Mouse (Mus musculus): ENCODE results near the gene Cmtm4. TPM values are rescaled to one million over a fixed set of nuclear protein-coding genes. Genes with fewer than 3 reads are reported as not detected.

Cmtm4 gene
- polyA plus RNA-seq, 1 experiment from 2014 or later, result 39.8 TPM

DNA sequence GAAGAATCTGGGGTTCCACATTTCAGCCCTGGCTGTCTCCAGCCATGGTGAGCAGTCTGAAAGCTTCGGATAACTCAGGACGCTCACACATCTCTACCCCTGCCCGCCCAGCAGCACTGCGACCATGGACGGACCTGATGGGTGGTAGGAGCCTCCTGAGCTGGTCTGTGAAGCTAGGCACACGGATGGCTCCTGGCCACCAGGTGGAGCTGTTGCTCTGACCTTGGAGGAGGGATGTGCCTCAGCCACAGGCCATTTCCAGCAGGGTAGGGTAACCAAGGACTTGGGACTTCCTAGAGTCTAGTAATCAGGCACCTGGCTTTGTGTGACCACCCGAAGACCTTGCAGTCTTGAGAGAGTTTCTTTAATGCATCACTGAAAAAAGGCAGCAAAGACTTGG is 51.6 kb downstream of the Cmtm4 start:
- DNase-seq (ENCODE audit: low read depth, low spot score) (peak; percentile 48), ATAC-seq (peak; percentile 55)
- in situ Hi-C loops (cut with MboI; ENCODE audit: low pct_unique_long_range_greater_than_20kb), result loop anchor here (5.0 to 25.0 kb wide), 4 partner anchors 58 to 218 kb away; partner anchors contain the start of gene Dync1li2
- POLR2A ChIA-PET, result interaction anchor here (1.0 to 1.4 kb wide), 2 partner anchors 49 to 88 kb away, joined by 3 read pairs; no protein-coding TSS in a partner anchor
- no peak for TF ChIP-seq CTCF (IDR thresholded peaks at IDR 0.05)
- CTCF ChIA-PET, result interaction anchor here (0.6 to 3.7 kb wide), 22 partner anchors 10 to 227 kb away, joined by 3 to 19 read pairs (median 4); partner anchors contain the start of gene Dync1li2
- H3K27me3 ChIP-seq, result no peaks in the 10 kb centered on the region

GRCm38 (mm10) chr8:104342426-104342825 is 53.2 kb downstream of the Cmtm4 start:
- ChIA-PET POLR2A (interaction anchor here (1.2 kb wide), 1 partner anchor 100 kb away, joined by 5 read pairs; the partner anchor contains the start of gene Dync1li2), CTCF (interaction anchor here (0.6 to 3.7 kb wide), 13 partner anchors 9 to 228 kb away, joined by 3 to 19 read pairs (median 4); partner anchors contain the start of gene Dync1li2)
- H3K27me3 ChIP-seq, result no peaks in the 10 kb centered on the region
- ATAC-seq (no peak), DNase-seq (ENCODE audit: low read depth, low spot score) (no peak)
- in situ Hi-C loops (cut with MboI; ENCODE audit: low pct_unique_long_range_greater_than_20kb), result loop anchor here (5.0 to 25.0 kb wide), 4 partner anchors 60 to 220 kb away; partner anchors contain the start of gene Dync1li2
- no peak for TF ChIP-seq CTCF (IDR thresholded peaks at IDR 0.05)

- no peaks in the 10 kb centered on the region for H3K27me3 ChIP-seq
- ChIA-PET POLR2A (interaction anchor here (0.8 to 1.2 kb wide), 2 partner anchors 101 kb away, joined by 4 to 5 read pairs; partner anchors contain the start of gene Dync1li2), CTCF (interaction anchor here (1.1 to 2.2 kb wide), 5 partner anchors 8 to 101 kb away, joined by 3 to 9 read pairs (median 4); partner anchors contain the start of gene Dync1li2)
- no peak for TF ChIP-seq CTCF (IDR thresholded peaks at IDR 0.05)
- ATAC-seq (no peak), DNase-seq (ENCODE audit: low read depth, low spot score) (no peak)
- in situ Hi-C loops (cut with MboI; ENCODE audit: low pct_unique_long_range_greater_than_20kb), result loop anchor here (5.0 to 25.0 kb wide), 4 partner anchors 61 to 221 kb away; partner anchors contain the start of gene Dync1li2
Measured at GRCm38 (mm10) chr8:104341678-104342077, 53.9 kb downstream of the Cmtm4 start.

- ATAC-seq, result peak; percentile 61
- TF ChIP-seq CTCF (IDR thresholded peaks at IDR 0.05), result no peak
- peak; percentile 49 for DNase-seq (ENCODE audit: low read depth, low spot score)
- in situ Hi-C loops (cut with MboI; ENCODE audit: low pct_unique_long_range_greater_than_20kb), result loop anchor here (5.0 to 25.0 kb wide), 4 partner anchors 61 to 221 kb away; partner anchors contain the start of gene Dync1li2
- CTCF ChIA-PET, result interaction anchor here (0.8 to 1.1 kb wide), 2 partner anchors 70 to 102 kb away, joined by 3 to 4 read pairs; partner anchors contain the start of gene Dync1li2
- POLR2A ChIA-PET, result interaction anchor here (0.8 kb wide), 1 partner anchor 102 kb away, joined by 4 read pairs; the partner anchor contains the start of gene Dync1li2
- no peaks in the 10 kb centered on the region for H3K27me3 ChIP-seq
Measured at GRCm38 (mm10) chr8:104341106-104341561, 54.5 kb downstream of the Cmtm4 start.

DNA sequence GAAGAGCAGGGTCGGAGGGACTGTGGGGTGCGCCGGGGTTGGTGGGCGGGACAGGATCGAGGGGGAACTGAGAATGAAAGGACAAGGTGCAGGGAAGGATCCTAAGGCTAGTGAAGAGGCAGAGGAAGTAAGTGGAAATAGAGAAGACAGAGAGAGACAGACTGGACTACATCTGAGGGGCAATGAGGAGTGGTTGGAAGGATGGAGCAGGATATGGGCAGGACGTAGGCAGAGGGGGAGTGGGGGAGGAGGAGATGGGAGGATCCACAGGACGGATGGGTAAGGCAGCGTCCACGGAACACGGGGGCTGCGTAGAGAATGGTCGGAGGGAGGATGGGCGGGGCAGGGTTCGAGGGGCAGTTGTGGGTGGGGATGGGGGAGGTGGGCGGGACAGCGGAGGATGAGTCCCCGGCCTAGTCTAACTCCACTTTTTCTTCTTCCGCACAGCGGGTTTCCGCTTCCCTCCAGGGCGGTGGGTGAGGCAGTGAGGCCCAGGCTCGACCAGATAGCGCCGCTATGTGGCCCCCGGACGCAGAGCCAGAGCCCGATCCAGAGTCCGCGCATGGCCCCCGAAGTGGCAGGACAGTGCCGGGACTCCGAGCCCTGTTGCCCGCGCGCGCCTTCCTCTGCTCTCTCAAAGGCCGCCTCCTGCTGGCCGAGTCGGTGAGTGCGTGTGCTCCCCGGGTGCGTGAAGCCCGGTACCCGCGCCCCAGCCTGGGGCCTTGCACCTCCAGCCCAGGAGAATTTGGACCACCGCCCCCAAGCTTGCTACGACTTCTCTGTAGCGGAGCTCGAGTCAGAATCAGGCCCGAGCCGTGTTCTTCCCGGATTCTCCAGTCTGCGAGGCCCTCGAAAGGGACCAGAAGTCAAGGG is 55.1 kb downstream of the Cmtm4 start:
- peak; percentile 19 for DNase-seq (ENCODE audit: low read depth, low spot score)
- in situ Hi-C loops (cut with MboI; ENCODE audit: low pct_unique_long_range_greater_than_20kb), result loop anchor here (5.0 to 25.0 kb wide), 4 partner anchors 62 to 222 kb away; partner anchors contain the start of gene Dync1li2
- ChIA-PET POLR2A (interaction anchor here (0.8 kb wide), 1 partner anchor 102 kb away, joined by 4 read pairs; the partner anchor contains the start of gene Dync1li2), CTCF (interaction anchor here (0.8 kb wide), 1 partner anchor 71 kb away, joined by 3 read pairs; no protein-coding TSS in a partner anchor)
- ATAC-seq, result peak; percentile 64
- TF ChIP-seq CTCF (IDR thresholded peaks at IDR 0.05), result no peak
- H3K27me3 ChIP-seq, result no peaks in the 10 kb centered on the region

- no peak for TF ChIP-seq CTCF (IDR thresholded peaks at IDR 0.05)
- CTCF ChIA-PET, result no interaction called here
- H3K27me3 ChIP-seq, result no peaks in the 10 kb centered on the region
- DNase-seq (ENCODE audit: low read depth, low spot score), result no peak
- in situ Hi-C loops (cut with MboI; ENCODE audit: low pct_unique_long_range_greater_than_20kb), result loop anchor here (5.0 to 25.0 kb wide), 4 partner anchors 62 to 222 kb away; partner anchors contain the start of gene Dync1li2
- no peak for ATAC-seq
- POLR2A ChIA-PET, result no interaction called here
Measured at GRCm38 (mm10) chr8:104339983-104340232, 55.7 kb downstream of the Cmtm4 start.

DNA sequence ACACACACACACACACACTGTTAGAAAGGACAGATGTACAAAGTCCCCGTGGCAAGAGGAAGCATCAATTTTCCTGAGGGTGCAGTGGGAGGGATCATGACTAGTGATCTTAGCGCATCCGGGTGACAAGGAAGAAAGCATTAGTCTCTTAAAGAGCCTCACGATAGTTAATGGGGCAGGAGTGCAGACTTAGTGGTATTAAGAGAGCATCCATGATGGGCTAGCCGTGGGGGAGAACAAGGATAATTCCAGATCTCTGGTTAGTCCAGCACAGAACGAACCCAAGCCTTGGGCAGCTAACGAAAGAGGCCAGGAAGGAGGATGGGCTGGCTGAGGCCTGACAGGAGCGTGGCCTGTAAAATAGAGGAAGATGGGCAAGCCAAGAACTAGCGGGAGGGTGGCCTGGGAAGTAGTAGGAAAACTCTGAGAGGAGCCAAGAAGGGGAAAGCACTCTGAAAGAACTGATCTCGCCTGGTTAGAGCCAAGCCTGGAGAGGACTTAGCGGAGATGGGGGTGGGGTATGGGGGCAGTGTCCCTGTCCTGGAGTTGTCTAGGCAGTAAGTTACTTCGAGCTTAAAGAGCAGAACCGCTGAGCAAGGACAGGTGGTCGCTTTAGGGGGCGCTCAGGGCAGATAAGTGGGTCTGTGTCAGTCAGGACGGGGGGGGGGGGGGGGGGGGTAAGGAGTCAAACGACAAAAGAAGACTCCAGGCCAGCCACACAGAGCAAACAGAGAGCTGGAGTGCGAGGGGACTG is 56.2 kb downstream of the Cmtm4 start, which contains the start of gene Cmtm3:
Cmtm3 (plus strand) TSS at position 182 of the 754 bp plus-strand sequence.
- no peaks in the 10 kb centered on the region for H3K27me3 ChIP-seq
- ChIA-PET CTCF (no interaction called here), POLR2A (no interaction called here)
- ATAC-seq (no peak), DNase-seq (ENCODE audit: low read depth, low spot score) (no peak)
- no peak for TF ChIP-seq CTCF (IDR thresholded peaks at IDR 0.05)
- in situ Hi-C loops (cut with MboI; ENCODE audit: low pct_unique_long_range_greater_than_20kb), result loop anchor here (25.0 kb wide), 1 partner anchor 223 kb away; no protein-coding TSS in a partner anchor

GRCm38 (mm10) chr8:104337890-104338289 is 57.7 kb downstream of the Cmtm4 start:
- in situ Hi-C loops (cut with MboI; ENCODE audit: low pct_unique_long_range_greater_than_20kb), result loop anchor here (25.0 kb wide), 1 partner anchor 224 kb away; no protein-coding TSS in a partner anchor
- DNase-seq (ENCODE audit: low read depth, low spot score), result no peak
- POLR2A ChIA-PET, result no interaction called here
- no peak for ATAC-seq
- peaks cover 3% of the 10 kb centered on the region for H3K27me3 ChIP-seq
- CTCF ChIA-PET, result no interaction called here
- no peak for TF ChIP-seq CTCF (IDR thresholded peaks at IDR 0.05)

DNA sequence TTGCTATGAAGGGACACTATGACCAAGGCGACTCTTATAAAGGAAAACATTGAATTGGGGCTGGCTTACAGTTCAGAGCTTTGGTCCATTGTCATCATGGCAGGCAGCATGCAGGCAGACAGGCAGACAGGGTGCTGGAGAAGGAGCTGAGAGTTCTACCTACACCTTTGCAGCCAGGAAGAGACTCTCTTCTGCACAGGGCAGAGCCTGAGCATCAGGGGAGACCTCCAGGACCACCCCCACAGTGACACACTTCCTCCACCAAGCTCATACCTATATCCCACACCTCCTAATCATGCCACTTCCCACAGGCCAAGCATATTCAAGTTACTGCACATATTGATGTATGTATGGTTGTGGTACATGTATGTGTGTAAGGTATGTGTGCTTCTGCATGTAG is 58.8 kb downstream of the Cmtm4 start:
- DNase-seq (ENCODE audit: low read depth, low spot score) (no peak), ATAC-seq (no peak)
- CTCF ChIA-PET, result no interaction called here
- POLR2A ChIA-PET, result no interaction called here
- TF ChIP-seq CTCF (IDR thresholded peaks at IDR 0.05), result no peak
- H3K27me3 ChIP-seq, result peaks cover 6% of the 10 kb centered on the region
- in situ Hi-C loops (cut with MboI; ENCODE audit: low pct_unique_long_range_greater_than_20kb), result loop anchor here (25.0 kb wide), 1 partner anchor 225 kb away; no protein-coding TSS in a partner anchor

Measured in Patski (cell line).